Mouse (Mus musculus): ENCODE data around the gene Cwc22.

Gene Cwc22

DNA sequence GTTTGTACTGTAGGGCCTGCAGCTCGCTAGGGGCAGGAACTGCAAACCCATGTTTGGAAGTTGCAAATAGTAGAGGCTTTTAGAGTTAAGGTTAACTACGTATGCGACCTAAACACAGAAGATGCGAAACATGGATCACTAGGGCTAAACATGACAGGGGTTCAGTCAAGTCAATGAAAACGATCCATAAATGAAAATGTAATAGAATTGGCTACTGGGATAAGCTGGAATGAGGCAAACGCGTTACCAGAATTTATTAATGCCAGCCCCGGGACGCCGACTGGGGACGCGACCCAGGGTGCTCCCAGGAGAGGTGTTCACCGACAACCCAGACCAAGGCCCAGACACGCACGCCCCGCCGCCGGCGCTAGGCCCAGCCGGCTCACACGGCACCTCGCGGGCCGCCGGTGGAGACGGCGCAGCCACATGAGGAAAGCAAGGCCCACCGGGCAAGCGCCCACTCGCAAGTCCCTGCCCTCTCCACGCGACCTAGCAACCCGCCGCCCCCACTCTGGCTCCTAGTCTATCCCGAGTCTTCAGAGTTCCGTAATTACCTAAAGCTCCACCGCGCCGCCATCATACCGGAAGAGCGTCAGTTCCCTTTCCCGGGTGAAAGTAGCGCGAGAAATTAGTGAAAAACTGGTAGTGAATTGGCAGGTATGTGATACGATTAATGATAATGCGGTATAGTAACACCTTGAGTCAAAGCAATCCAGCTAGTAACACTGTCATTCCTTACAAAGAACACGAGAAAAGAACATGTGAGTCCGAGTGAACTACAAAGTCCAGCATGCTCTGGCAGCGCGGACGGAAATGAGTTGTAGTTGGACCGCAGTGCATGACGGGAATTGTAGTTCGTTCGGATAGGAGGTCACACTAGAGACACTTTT, at the start of gene Cwc22:
TSS of gene Cwc22 (minus strand) at position 780 of the 890 bp plus-strand sequence.
- DNase-seq, result peak; percentile 93

DNA sequence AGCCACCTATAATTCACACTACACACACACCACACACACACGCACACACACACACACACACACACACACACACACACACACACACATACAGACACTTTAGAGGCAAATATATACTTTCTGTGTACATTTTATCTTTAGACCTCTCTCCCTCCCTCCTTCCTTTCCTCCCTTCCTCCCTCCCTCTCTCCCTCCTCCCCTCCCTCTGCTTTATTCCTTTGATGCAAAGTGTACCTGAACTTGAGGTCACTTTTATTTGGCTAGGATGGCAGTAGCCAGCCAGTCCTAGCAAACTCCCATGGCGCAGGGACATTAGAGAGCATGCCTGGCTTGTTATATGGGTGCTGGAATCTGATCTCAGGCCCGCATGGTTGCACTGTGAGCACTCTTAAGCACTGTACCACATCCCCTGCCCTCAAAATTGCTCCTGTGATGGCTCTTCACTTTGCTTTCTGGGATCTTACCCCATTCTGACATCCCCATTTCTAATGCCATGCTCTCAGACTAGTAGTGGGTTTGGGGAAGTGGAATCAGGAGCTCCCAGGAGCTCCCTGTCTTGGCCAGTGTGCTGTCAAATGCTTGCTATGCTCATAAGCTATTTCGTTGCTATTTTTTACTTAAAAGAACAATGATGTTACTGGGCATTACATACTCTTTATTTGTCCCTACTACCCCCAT, 47.7 kb upstream of the Cwc22 start:
- DNase-seq, result no peak

DNA sequence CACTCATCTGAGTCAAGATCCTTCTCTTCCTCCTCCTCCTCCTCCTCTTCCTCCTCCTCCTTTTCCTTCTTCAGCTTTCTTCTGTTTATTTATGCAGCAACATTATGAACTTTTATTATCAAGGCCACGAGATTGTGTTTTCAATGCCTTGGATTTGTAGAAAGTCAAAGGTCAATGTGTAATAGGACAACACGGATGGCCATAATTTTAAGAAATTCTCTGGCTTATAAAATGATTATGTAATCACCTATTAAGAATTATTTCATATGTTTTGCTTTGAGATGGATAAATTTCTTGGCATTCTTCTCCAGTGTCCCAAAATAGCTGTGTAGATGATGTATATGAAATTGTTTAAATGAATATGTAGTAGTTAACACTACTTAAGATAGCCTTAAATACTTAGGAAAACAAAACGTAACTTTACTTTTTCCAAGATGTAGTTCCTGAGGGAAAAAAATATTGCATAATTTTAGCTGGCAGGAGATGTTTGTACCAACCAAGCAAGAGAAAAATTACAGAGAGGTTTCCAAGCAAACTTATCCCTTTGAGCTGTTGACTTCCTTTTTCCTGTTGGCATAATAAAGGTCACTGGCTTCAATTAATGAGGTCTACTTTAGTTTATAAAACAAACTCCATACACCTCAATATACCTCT, 46.9 kb upstream of the Cwc22 start:
- DNase-seq, result no peak

DNA sequence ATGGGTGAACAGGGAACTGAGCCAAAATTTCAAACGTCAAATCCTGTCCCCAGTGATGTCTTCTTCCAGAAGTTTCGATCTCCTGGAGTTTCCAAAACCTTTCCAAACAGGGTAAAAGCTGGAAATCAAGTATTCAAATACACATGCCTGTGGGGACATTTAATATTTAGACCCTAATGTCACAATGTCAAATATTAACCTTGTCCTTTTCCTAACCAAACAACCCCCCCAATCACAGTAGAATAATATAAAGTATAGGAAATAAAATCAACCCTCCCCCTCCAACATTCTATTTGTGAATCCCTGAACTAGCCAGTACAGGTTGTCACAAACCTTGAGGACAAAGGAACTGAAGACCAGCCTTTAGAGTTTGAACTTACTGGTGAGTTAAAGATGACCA, 44.6 kb upstream of the Cwc22 start:
- DNase-seq, result no peak

DNA sequence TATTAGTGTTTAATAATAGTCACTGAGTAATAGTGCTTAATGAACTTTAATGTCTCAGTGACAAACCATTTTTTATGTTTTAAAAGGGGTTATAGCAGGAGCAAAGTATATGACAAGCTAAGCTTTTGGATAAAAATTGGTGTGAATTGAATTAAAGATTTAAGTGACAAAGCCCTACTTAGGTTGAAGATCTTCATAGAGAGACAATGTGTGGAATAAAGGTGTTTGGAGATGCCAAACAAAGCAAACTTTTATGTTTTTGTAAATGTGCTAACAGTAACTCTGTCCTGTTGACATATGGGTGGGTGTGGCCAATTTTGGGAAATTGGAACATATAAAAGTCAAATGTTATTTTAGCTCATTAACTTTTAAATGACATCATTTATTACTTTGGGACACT, 43.9 kb upstream of the Cwc22 start:
- DNase-seq, result no peak

DNA sequence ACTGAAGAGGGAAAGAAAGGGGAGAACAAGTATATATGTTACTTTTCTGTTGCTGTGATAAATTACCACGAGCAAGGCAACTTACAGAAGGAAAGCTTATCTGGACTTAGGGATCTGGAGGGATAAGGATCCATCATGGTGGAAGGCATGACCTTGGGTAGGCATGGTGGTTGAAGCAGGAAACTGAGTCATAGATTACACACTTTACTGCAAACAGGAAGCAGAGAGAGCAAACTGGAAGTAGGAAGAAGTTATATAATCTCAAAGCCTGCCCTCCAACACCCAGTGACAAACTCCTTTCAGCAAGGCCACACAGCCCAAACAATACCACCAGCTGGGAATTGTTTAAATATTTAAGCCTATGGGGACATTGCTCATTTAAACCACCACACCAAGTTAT, 43.2 kb upstream of the Cwc22 start:
- DNase-seq, result no peak

DNA sequence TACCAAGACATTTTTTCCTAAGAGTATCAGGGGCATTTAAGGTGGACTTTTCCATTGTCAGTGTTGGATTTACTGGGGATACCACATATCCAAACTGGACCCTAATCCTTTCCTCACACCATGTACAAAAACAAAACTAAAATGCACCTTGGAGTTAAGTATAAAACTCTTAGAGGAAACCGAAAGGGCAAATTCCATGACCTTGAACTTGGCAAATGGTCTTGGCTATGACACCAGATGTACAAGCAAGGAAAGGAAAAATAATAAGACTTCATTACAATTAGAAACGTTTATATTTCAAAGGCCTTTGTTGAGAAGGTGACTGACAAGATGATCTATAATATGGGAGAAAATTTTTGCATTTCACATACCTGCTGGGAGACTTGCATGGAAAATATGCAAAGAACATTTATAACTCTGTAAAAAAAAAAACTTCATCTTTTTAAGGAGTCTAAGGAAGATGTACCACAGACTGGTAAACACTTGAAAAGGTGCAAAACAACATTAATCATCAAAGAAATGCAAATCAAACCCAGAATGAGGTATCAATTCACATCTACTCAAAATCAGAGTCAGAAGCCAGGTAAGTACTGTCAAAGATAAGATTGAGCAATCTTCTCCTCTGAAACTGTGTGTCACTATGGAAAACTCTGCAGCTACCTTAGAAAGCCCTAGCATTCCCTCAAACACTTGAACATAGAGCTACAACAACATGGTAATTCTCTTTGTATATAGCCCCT, 40.0 kb upstream of the Cwc22 start:
- DNase-seq, result peak; percentile 11

DNA sequence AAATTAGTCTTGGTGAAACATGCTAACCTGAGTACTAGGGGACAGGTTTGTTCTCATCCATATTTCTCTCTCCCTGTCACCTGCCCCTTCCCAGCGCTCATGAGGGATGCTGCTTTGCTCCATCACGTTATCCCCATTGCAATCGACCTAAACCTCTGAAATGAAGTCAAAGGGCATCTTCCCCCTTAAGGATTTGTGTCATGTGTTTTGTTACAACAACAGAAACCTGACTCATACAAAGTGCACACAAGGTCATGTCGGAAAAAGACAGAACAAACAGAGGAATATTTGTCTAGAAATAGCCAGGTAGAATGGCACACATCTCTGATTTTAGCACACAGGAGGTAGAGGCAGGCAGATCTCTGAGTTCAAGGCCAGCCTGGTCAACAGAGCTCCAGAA, 38.0 kb upstream of the Cwc22 start:
- DNase-seq, result no peak

DNA sequence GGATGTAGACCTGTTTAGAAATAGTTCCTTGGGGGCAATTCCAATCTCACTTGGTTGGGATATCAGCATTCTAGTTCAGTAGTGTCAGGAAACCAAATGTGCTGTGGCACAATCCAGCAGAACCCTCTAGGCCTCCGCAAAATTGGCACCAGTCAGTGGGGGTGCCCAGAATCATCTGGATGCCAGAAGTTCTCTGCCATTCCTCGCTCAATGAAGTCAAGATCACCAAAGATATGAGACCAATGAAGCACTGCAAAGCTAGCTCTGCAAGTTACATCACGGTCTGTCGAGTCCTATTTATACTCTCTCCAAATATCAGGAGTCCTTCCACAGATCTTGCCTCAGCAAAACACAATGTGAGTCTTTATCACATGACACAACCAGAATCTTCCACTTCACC, 35.7 kb upstream of the Cwc22 start:
- no peak for DNase-seq

DNA sequence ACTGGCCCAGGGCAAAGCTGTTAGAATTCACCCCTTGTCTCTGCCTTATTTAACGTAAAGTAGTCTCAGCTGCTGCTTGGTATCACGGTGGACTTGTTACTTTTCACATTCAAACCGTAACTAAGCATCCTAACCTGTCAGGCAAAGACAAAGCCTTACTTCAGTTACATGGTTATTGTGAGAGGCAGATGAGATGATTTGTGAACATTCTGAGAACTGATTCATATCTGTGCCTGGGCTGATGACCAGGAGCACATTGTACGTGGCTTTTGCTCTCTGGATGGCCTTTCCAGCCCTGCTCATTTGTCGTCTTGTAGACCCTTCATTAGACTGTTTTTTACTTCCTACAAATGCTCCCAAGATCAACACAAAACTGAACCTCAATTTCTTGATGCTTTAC, 34.5 kb upstream of the Cwc22 start:
- no peak for DNase-seq

DNA sequence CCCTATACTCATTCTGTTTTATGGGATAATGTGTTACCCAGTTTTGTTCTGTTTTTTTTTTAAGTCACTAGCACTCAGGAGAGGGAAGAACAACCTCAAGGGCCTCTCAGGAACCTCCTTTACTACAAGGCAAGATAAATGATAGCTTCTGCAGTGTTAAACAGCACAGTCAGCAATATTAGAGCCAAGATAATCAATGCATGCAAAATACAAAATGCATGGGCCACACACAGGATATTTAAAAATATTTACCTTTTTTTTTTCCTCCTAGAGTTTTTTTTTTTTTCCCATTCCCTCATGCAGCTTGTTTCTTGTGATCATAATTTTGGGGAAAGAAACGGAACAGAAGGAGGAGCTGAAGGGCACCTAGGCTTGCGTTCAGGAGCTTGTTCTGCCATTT, 33.3 kb upstream of the Cwc22 start:
- no peak for DNase-seq

DNA sequence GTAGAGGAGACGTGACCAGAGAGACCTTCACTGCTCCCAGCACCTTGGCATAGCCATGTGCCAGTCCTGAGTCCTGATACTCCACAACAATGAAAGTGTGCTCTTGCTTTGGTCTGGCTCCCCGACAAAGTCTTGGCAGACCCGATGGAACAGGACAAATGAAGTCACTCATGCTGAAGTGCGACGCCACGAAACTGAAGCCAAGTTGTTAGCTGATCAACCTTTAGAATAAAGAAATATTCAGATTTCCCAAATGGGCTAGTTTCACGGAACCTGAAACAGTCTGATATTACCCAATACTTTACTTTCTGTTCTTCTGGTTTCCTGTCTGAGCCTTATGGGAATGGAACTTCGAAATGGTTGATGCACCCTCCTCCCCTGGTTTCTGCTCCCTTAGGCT, 32.9 kb upstream of the Cwc22 start:
- no peak for DNase-seq

DNA sequence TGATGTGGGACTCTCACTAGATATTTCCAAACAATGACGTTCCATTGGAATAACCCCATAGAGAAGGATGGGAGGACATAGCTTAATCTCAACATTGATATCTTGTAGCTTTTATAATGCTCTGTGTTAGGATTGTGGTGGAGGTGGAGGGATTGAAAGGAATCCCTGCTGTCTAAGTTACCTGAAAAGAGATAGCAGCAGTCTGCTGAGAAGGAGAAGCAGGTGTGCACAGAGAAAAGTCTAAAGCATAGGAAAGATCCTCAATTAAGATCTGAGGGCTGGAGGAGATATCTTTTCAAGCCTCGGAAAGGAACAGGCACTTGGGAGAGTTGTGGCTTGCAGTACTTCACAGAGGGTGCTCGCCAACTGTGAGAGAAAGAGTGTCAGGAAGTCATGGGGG, 32.1 kb upstream of the Cwc22 start:
- DNase-seq, result no peak

DNA sequence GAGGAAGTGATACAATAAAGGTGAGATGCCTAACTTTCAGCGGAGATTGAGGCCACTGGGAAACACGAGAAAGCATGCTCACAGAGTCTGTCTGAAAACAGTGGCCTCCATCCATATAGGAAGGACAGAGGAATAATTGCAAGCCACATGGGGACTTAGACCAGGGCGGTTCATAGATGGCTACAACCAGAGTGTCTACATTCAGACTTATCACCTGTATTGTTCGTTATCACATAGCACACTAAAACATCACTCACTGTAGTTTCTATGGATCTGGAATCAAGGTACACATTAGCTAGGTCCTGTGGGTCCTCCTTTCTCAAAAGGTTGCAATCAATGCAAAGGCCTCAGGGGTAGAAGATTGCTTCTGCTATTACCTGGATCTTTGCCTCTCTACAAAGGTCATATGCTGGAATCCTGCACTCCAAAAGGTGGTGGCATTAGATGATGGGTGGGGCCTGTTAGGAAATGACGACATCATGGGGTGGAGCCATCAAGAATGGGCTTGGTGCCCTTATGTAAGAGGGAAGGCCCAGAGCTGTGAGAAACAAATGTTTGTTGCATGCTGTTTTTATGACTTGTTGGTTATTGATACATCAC, 30.2 kb upstream of the Cwc22 start:
- DNase-seq, result no peak

DNA sequence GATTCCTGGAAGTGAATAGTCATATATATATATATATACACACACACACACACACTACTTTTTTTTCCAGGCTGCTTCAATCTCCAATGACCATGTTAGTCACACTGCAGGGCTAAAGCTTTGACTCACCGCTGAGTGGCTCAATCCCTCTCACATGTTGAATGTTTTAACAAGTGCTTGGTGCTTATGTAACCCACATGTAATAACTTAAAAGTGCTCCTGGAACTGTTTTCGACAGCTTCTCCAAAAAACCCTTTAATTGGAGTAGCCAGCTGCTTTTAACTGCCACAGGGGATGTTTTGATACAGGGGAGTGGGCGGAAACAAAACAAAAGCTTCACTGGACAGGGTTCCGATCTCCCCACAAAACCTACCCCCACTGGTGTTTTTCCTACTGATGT, 29.4 kb upstream of the Cwc22 start:
- no peak for DNase-seq

DNA sequence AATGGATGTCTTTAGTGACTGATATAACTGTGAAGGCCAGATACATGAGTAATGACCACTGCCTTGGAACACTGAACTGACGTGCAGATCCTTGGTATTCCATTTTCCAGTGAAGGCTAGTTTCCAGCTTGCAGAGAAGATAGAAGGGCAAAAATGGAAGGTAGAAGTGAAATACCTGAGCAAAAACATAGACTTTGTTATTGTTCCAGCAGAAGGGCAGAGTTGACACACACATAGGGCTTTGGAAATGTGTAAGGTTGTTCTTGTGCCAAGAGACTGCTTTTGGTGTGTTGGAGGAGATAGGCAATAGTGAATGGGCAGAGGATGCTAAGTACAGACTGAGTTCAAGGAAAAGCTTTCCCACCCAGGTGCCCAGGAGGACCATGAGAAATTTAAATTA, 28.8 kb upstream of the Cwc22 start:
- no peak for DNase-seq

DNA sequence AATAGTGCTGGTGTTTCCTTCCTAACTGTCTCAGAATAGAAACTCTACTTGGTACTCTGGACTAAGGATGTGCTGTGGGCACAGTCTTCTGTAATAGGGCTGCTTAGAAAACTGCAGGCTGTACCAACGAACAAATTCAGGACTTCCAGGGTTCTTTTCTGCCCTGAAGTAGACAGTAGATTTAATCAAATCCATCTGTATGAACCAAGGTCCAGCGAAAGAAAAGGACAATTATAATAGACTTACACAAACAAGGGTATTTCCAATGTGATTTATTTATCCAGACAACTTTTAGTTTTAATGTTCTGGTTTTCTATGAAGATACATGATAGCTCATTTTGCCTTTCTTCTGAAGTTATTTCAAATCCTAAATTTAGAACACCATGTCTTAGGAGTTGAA, 28.2 kb upstream of the Cwc22 start:
- no peak for DNase-seq

DNA sequence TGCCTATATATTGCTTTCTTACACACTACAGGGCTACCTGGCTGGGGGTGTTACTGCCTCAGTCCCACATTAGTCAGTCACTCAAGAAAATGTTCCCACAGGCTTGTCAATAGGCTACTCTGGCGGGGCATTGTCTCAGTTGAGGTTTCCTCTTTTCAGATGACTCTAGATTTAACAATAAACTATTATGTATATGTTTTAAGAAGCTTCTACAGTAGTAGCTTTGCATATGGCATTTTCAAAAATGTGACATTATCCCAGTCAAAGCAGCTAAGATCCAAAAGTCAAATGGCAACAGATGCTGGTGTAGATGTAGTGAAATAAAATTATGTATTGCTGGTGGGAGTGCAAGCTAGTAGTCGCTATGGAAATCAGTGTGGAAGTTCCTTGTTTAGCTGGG, 27.1 kb upstream of the Cwc22 start:
- no peak for DNase-seq

DNA sequence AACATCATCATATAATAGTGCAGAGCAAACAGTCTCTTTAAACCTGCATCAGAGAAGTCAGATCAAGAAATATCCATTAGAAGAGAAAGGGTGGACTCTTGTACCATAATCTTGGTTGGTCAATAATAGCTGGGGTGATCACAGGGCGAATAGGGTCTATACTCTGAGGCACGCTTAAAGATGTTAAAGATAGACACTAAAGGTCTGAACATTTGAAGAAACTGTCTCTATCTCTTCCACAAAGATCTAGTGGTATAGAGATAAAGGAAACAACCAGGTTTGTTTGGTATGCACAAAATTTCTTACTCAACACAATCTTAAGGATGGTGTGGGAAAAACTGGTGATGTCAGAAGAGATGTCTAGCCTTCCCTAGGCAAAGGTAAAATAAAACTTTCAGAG, 26.4 kb upstream of the Cwc22 start:
- DNase-seq, result no peak

DNA sequence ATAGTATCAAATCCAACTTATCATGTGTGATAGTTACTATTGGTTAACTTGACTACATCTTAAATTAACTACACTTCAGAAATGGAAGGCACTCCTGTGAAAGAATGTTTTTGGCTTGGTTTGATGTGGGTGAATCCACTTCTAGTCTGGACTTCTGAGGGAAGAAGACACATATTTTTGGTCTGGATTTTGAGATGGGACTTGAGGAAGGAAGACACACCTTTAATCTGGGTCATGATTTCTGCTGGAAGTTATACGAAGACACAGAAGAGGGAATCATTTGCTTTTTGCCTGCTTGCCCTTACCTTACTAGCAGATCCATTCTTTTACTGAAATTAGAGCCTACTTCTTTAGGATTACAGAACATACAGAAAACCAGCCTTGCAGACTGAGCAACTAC, 25.7 kb upstream of the Cwc22 start:
- no peak for DNase-seq

DNA sequence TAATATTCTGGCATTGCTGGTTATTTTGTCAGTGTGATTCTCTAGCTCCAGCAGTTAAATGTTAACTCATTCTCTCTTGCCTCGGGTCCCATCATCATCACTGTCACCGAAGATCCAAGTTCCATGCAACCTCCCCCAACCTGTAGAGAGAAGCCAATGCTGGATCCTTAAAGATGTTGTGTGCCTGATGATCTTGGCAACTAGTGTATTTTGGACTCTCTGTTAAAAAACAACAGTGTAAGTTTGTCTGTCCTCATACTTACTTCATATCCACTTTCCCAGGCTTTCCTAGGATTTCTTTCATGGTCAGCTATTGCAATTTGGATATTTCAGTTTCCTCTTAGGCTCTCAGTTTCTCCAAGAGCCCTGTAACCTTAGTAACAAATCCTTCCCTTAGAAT, 25.2 kb upstream of the Cwc22 start:
- DNase-seq, result no peak

DNA sequence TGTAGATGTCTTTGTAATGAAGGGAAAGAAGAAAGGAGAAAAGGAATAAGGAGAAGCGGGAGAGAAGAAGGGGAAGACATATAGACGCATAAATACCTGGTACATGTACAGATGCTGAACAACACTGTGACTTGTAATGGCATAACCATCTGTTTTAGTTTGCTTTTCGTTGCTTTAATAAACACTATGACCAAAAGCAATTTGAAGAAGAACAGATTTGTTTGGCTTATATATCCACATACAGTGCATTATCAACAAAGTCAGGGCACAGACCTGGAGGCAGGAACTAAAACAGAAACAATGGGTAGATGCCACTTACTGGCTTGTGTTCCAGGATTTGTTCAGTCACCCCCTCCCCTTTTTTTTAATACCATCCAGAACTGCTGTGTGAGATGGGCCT, 24.4 kb upstream of the Cwc22 start:
- no peak for DNase-seq

DNA sequence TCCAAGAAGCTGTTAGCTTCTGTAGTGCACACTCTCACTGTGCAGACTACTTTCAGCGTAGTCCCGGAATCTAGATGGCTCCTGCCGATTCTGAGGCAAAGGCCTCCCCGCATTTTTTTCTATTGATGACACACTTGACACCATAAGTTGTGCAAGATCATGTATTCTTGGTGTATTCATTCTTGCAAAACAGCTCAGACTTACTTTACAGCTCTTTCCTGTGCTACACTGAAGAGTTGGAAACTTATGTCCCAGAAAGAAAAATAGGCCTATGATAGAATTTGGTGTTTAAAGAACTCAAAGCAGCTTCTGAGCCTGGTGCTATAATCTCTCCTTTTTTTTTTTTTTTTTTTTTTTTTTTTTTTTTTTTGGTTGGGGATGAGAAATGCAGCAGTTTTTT, 23.8 kb upstream of the Cwc22 start:
- DNase-seq, result no peak
